Mouse (Mus musculus): Measurements from ENCODE around the gene C130050O18Rik.

- TF ChIP-seq CTCF (IDR thresholded peaks at IDR 0.05; ENCODE audit: low read depth) (no peak), EP300 (IDR thresholded peaks at IDR 0.05; ENCODE audit: low read depth) (no peak)
These were observed 873 bp downstream of the C130050O18Rik start for GRCm38 (mm10) chr5:139405953-139406352.

Measured in liver, embryonic 14.5 days (tissue).